In the genomic region with DNA sequence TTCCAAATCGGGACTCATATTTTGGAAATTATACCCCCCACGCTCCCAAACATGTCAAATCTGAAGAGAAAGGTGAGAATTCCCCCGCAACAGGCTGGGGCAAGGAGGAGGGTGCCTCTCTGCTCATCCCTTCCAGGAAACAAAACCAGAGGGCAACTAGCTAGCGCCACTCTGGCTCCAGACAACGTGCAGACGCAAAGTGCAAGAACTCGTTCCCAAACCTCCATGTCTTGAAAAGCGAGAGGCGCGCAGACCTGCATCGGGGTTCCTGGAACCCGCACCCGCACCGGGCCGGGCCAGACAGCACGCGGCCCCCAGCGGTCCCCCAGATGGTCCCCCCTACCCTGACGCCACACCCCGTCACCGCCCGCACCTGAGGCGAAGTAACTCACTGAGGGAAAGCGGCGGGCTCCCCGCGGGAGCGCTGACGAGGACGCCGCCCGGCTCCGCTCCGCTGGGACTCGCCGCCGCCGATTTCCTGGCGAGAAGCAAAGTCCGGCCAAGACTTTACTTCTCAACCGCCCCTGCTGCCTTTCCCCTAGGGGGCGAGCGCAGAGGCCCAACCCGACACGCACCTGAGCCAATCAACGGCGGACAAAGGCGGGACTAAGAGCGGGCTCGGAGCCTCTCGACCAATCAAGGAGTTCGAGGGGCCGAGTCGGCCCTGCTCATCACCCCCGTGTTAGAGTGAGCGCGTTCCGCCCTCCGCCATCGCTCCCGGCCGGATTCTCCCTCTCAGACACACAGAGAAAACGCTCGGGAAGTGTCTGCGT, we compare ENCODE assay signal across 7 mouse cellular contexts. TPM values are rescaled to one million over a fixed set of nuclear protein-coding genes. Genes with fewer than 3 reads are reported as not detected.
DNase-seq lines count a peak whose midpoint lies in the region; ATAC-seq lines count a peak whose summit lies in the region.

A gene (minus strand): TSS at position 561 of the 773 bp plus-strand sequence.

- H3K4me2 ChIP-seq in embryonic facial prominence, embryonic 12.5 days (replicated peaks): peak within 1 kb of the TSS; percentile 91
- H3K4me2 ChIP-seq in limb, embryonic 11.5 days (ENCODE audit: low read depth, severe bottlenecking): peak within 1 kb of the TSS; percentile 85
- H3K4me2 ChIP-seq in midbrain, embryonic 14.5 days (ENCODE audit: low read length): peak within 1 kb of the TSS; percentile 97

- DNase-seq in adrenal gland, postnatal 25 days: peak; percentile 98
- DNase-seq in heart, adult 11 months: peak; percentile 100
- peak; percentile 97 for DNase-seq in kidney, adult 18-20 months
- DNase-seq in limb, embryonic 11.5 days (ENCODE audit: low spot score): peak; percentile 98
- peak; percentile 99 for DNase-seq in midbrain, embryonic 14.5 days
- peak; percentile 95 to 96 for DNase-seq in spleen, adult 18-20 months

- H3K9me3 ChIP-seq in embryonic facial prominence, embryonic 12.5 days: no peaks in the 10 kb centered on the region
- H3K9me3 ChIP-seq in limb, embryonic 11.5 days (ENCODE audit: control insufficient read depth, low read length): no peaks in the 10 kb centered on the region
- H3K9me3 ChIP-seq in midbrain, embryonic 14.5 days (ENCODE audit: control insufficient read depth, low read length): no peaks in the 10 kb centered on the region

- H3K9ac ChIP-seq in embryonic facial prominence, embryonic 12.5 days: peak within 1 kb of the TSS; percentile 76
- peak within 1 kb of the TSS; percentile 76 for H3K9ac ChIP-seq in limb, embryonic 11.5 days (ENCODE audit: low read length)
- H3K9ac ChIP-seq in midbrain, embryonic 14.5 days (replicated peaks; ENCODE audit: low read length): peak within 1 kb of the TSS; percentile 64

- peak; percentile 98 for ATAC-seq in embryonic facial prominence, embryonic 12.5 days (ENCODE audit: insufficient number of reproducible peaks, insufficient read depth, low FRiP score, low TSS enrichment)
- ATAC-seq in limb, embryonic 11.5 days (ENCODE audit: insufficient number of reproducible peaks, low FRiP score, low TSS enrichment, low read depth): peak; percentile 99
- peak; percentile 98 for ATAC-seq in midbrain, embryonic 14.5 days (ENCODE audit: low FRiP score, low TSS enrichment)

- peak within 1 kb of the TSS; percentile 93 for H3K27ac ChIP-seq in embryonic facial prominence, embryonic 12.5 days
- peak within 1 kb of the TSS; percentile 76 for H3K27ac ChIP-seq in limb, embryonic 11.5 days (replicated peaks; ENCODE audit: low read depth, low read length)
- H3K27ac ChIP-seq in midbrain, embryonic 14.5 days (replicated peaks; ENCODE audit: low read depth, low read length): peak within 1 kb of the TSS; percentile 85

- H3K4me1 ChIP-seq in embryonic facial prominence, embryonic 12.5 days: peaks cover 19% of the 10 kb centered on the region
- H3K4me1 ChIP-seq in limb, embryonic 11.5 days (ENCODE audit: control insufficient read depth, insufficient read depth, low read length): 0 out of 2 replicates have a peak, but pooled peaks cover 3% of the 10 kb centered on the region
- peaks cover 10% of the 10 kb centered on the region; the same call in 1 of the 2 replicates for H3K4me1 ChIP-seq in midbrain, embryonic 14.5 days (ENCODE audit: control insufficient read depth, insufficient read depth, low read length)

- peak within 1 kb of the TSS; percentile 79 for H3K4me3 ChIP-seq in embryonic facial prominence, embryonic 12.5 days
- H3K4me3 ChIP-seq in limb, embryonic 11.5 days (ENCODE audit: low read depth, low read length): peak within 1 kb of the TSS; percentile 81
- H3K4me3 ChIP-seq in midbrain, embryonic 14.5 days (replicated peaks; ENCODE audit: low read depth, low read length): peak within 1 kb of the TSS; percentile 78

- no peaks in the 10 kb centered on the region for H3K27me3 ChIP-seq in embryonic facial prominence, embryonic 12.5 days
- no peaks in the 10 kb centered on the region for H3K27me3 ChIP-seq in limb, embryonic 11.5 days (ENCODE audit: control insufficient read depth, insufficient read depth, low read length)
- no peaks in the 10 kb centered on the region for H3K27me3 ChIP-seq in midbrain, embryonic 14.5 days (ENCODE audit: control insufficient read depth, insufficient read depth, low read length)

- WGBS in embryonic facial prominence, embryonic 12.5 days: under 1% methylated on average over 65 of the region's 65 CpGs
- WGBS in limb, embryonic 11.5 days: under 1% methylated on average over 65 of the region's 65 CpGs
- under 1% methylated on average over 65 of the region's 65 CpGs for WGBS in midbrain, embryonic 14.5 days

- no peaks in the 10 kb centered on the region for H3K36me3 ChIP-seq in embryonic facial prominence, embryonic 12.5 days
- no peaks in the 10 kb centered on the region for H3K36me3 ChIP-seq in limb, embryonic 11.5 days (ENCODE audit: control insufficient read depth, insufficient read depth, low read length)
- H3K36me3 ChIP-seq in midbrain, embryonic 14.5 days (ENCODE audit: control insufficient read depth, insufficient read depth, low read length): no peaks in the 10 kb centered on the region

RNA-seq across cellular contexts. Expression of the gene that starts here (rescaled TPM):
- total RNA-seq in adrenal gland, postnatal 25 days (2021): 13.9 and 14.0 TPM in 2 replicates
- polyA plus RNA-seq in embryonic facial prominence, embryonic 12.5 days (2016; fragmentation: Nextera tagmentation; extraction: Ambion mirVana): 11.6 and 12.0 TPM in 2 replicates
- 12.3 and 12.8 TPM in 2 replicates for polyA plus RNA-seq in limb, embryonic 11.5 days (2014; fragmentation: Nextera tagmentation; extraction: Ambion mirVana)
- polyA plus RNA-seq in midbrain, embryonic 14.5 days (2014; fragmentation: Nextera tagmentation; extraction: Ambion mirVana): 4.1 and 5.2 TPM in 2 replicates

Comparison
In these comparisons a context has a peak if more than half of its experiments do, and no peak if none do; other contexts are left out.
1. Peak in every context shown above with its lines: DNase-seq, ATAC-seq, H3K4me3 ChIP-seq and H3K27ac ChIP-seq.